Mouse (Mus musculus) heart, postnatal 25 days (tissue): Measurements from ENCODE around the gene Nrgn. TPM values are rescaled to one million over a fixed set of nuclear protein-coding genes. Genes with fewer than 3 reads are reported as not detected.

Experiments used
- DNase-seq: peaks from one replicate; pipeline ENCODE4 v3.0.0; 2022; ENCODE audit warnings: low spot score
- intact Hi-C: fragments of 180-260 bp; cut with DNase I; formaldehyde crosslinking; loops from one replicate; pipeline ENCODE4 v1.15.1; 2025
- total RNA-seq, 2 experiments: library from RNA; stranded (reverse); gene quantifications; 2 replicates each; pipeline ENCODE4 v1.2.3; 2021

Nrgn gene
- total RNA-seq = 1 to 10 TPM; 3.2 to 6.7 TPM

GRCm38 (mm10) chr9:37552536-37553293 lies at the start of gene Nrgn:
Gene Nrgn (minus strand): TSS chr9:37552904.
- intact Hi-C loops = loop anchor here (2.0 kb wide), 1 partner anchor 14 kb away; no protein-coding TSS in a partner anchor
- DNase-seq = peak; percentile 69

DNA sequence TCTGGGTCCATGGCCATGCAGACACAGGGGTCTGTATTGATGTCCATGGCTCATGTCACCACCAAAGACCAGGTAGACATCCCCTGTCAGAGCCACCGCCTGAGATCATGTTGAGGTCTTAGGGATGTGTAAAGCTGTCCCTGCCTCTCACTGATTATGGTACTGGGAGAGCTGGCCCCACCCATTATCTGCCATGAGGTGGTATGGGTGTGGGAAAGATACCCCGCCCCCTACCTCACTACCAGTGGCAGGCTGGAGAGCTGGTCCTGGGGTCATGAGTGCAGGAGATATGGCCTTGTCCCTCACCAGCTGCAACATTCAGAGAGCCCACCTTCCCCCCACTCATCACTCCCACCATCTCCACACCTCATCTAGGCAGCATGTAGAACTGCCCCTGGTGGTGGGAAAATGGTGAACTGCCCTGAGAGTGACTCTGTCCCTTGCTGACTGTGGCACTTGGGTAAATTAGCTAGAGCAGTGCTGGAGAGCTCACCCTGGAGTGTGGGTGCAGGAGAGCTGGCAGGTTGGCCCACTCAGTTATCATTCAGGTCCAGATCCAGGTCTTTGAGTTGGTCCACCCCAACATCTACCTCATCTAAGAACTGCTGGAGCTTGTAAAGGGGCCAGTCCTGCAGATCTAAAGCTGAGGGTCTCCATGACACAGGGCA lies 48.0 kb upstream of the Nrgn start:
- intact Hi-C loops = no loop called here
- no peak for DNase-seq

DNA sequence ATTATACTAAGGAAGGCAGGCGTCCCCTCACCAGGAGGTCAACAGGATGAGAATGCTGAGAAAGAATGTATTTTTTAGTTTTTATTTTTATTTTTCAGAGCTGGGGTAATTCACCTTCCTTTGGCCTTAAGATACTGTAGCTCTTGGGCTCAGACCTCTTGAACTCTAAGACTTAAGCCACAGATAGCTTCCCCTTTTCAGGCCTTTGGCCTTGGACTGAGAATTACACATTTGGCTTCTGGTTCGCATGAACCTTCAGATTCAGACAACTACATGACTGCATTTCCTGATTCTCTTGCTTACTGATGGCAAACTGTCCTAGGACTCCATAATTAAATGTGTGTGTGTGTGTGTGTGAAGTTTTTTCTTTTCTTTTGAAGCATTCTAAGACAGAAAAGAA lies 45.9 kb upstream of the Nrgn start:
- intact Hi-C loops = no loop called here
- no peak for DNase-seq

GRCm38 (mm10) chr9:37595570-37595969 lies 42.9 kb upstream of the Nrgn start:
- intact Hi-C loops = no loop called here
- DNase-seq = no peak

DNA sequence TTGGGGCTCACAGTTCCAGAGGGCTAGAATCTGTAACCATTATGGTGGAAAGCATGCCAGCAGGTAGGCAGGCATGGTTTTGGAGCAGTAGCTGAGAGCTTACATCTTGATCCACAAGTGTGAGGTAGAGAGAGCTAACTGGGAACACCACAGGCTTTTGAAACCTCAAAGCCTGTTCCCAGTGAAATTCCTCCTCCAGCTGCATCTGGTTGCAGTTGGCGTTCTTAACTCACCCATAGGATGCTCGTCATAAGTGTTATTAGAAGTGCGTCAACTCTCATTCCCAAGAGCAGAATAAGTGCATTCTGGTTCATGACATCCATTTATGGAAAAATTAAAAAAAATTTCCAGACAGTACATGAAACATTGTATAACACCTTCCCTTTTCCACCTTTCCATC lies 41.0 kb upstream of the Nrgn start:
- intact Hi-C loops = no loop called here
- no peak for DNase-seq

DNA sequence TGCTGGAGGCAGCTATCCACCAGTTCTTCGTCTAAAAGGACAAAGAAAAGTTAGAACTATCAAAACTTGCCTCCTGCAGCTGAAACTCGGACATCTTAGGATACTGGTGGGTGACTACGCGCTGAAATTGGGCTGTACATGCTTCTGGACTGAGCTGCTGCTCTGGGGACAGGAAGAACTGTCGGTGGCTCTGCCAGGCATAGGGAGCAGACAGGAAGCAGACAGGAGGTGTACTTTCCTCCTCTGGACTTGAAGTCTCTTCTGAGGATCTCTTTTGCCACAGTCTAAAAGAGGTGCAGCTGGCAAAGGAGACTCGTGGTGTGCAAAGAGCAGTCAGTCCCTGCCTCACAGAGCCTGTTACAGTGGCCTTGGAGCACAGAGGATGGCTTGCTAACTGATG lies 39.9 kb upstream of the Nrgn start:
- DNase-seq = no peak
- intact Hi-C loops = no loop called here

DNA sequence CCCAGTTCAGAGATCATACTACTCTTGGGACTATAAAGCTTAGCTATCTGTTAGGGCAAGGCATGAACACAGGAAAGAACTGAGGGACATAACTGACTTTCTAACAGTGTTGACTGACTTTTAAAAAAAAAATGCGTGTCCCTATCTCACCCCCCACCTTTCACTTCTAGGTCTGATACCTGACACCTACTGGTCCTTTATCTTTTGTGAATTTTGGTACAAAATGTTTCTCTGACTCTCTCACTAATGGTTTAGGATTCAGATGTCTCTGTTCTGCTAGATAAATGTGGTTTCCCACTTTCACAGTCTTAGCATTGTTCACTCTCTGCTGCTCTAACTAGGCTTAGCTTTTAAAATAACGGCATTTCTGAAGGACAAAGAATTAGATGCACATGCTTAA lies 39.3 kb upstream of the Nrgn start:
- intact Hi-C loops = no loop called here

GRCm38 (mm10) chr9:37590381-37590780 lies 37.7 kb upstream of the Nrgn start:
- intact Hi-C loops = no loop called here
- no peak for DNase-seq

More for the DNA sequence above, 39.3 kb upstream of the Nrgn start:
- no peak for DNase-seq

DNA sequence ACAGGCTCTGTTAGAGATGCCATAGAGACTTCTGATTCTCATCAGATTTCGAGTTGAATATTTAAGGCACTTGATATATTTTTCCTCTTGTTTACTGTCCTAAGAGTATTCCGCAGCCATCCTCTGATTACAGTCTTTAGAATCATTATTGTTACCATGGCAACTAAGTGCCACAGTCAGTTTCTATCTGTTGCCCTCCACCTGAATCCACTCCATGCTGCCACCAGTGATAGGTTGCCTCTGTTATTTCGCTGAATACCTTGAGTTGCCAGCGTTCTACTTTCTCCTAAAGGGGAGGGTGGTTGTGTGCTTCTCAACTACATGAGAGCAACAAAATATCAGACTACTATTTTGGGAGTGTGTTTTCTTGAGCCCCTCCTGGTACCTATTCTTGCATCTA lies 34.0 kb upstream of the Nrgn start:
- intact Hi-C loops = no loop called here
- no peak for DNase-seq

DNA sequence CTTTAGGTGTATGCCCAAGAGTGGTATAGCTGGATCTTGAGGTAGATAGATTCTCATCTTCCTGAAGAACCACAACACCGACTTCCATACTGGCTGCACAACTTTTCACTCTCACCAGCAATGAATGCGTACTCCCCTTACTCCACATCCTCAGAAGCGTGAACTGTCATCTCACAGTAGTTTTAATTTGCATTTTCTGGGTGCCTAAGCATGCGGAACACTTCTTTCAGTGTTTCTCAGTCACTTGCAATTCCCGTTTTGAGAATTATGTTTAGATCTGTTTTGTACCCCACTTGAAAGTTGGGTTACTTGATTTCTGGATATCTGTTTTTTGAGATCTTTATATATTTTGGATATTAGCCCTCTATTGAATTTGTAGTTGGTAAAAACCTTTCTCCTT lies 30.9 kb upstream of the Nrgn start:
- DNase-seq = no peak
- intact Hi-C loops = no loop called here

GRCm38 (mm10) chr9:37576436-37576930 lies 23.8 kb upstream of the Nrgn start:
- intact Hi-C loops = no loop called here
- no peak for DNase-seq

DNA sequence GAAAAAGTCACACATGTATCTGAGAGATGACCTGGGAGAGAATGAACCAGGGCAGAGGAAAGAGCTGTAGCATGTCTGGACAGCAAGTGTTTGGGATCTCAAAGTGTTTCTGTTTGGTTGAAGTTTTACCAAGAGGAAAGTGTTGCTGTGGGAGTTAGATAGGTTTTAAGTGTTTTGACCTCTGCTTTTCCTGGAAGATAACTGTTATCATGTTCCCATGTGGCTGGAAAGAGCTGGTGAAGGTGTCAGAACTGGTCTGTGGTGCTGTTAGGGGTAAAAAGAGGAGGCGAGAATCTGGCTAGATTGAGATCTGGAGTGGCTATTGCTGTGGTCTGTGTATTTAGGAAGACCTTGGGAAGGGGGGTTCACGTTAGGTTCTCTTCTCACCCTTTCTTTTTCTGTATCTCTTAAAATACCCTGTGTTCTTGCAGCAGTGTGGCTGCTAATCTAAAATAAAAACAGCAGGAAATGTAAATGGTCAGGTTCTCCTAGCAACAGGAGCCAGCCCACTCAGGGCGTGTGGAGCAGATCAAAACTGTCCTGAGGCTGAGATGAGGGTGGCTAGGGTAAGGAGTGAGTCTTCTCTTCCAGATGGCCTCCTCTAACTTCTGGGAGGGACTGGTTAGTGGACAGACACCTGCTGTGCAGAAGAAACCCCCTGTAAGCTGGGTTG lies 19.6 kb upstream of the Nrgn start:
- intact Hi-C loops = no loop called here
- DNase-seq = no peak

DNA sequence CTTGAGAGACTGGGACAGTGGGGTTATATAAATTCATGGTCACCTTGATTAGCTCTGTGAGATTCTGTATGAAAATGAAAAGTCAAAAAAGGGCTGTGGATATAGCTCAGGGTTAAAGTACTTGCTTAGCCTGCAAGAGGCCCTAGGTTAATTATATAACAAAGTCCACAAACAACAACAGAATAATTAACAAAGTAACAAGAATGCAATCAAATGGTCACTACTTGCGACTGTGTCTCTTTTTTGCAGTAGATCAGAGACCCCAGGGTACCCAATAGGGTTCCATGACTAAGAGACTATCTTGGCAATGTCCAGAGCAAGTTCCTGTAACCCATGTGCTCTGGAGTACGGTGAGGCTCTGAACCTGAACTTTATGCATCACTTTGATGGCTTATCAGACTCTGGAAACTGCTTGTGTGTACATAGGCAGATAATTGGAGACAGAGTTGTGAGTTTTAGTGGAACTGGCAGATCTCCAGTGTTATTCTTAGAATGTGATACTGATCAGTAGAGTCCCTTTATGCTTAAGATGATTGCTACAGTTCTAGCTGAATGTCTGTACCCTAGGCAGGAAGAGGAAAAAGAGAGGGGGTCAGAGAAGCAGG lies 16.6 kb upstream of the Nrgn start:
- intact Hi-C loops = loop anchor here (5.0 kb wide), 1 partner anchor 43 kb away; the partner anchor contains the start of gene Spa17
- DNase-seq = no peak

- intact Hi-C loops = loop anchor here (5.0 kb wide), 1 partner anchor 44 kb away; the partner anchor contains the start of gene Spa17
Measured at GRCm38 (mm10) chr9:37568605-37569214, 16.0 kb upstream of the Nrgn start.

GRCm38 (mm10) chr9:37567892-37568604 lies 15.3 kb upstream of the Nrgn start:
- intact Hi-C loops = loop anchor here (2.0 to 5.0 kb wide), 2 partner anchors 15 to 44 kb away; partner anchors contain the start of genes Nrgn and Spa17
- peak; percentile 14 for DNase-seq

More at GRCm38 (mm10) chr9:37568605-37569214, 16.0 kb upstream of the Nrgn start:
- no peak for DNase-seq

- intact Hi-C loops = loop anchor here (2.0 to 5.0 kb wide), 2 partner anchors 15 to 45 kb away; partner anchors contain the start of genes Nrgn and Spa17
- no peak for DNase-seq
Measured at GRCm38 (mm10) chr9:37567454-37567853, 14.8 kb upstream of the Nrgn start.

DNA sequence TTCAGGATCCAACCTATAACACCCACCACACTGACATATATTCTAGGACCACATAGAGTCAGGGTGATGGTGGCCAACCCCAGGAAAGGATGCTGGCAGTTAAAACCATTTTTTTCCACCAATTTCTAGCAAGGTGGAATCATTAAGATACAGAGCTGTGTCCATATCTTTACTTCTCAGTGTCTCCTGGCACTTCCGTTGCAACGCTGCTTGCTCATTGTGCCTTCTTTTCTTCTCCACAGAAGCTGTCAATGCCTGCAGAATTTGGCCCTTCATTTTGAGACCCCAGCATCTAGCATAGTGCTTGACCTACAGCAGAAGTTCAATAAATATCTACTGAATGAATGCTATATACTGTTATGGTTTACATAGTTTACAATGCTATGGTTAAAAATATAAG lies 14.3 kb upstream of the Nrgn start:
- no peak for DNase-seq
- intact Hi-C loops = loop anchor here (2.0 to 5.0 kb wide), 2 partner anchors 14 to 45 kb away; partner anchors contain the start of genes Nrgn and Spa17

- intact Hi-C loops = no loop called here
- no peak for DNase-seq
Measured at GRCm38 (mm10) chr9:37563805-37564204, 11.1 kb upstream of the Nrgn start.

GRCm38 (mm10) chr9:37560617-37561016 lies 7.9 kb upstream of the Nrgn start:
- no peak for DNase-seq
- intact Hi-C loops = no loop called here
